Comparison of ENCODE assay signal across 12 mouse cellular contexts in the genomic region with DNA sequence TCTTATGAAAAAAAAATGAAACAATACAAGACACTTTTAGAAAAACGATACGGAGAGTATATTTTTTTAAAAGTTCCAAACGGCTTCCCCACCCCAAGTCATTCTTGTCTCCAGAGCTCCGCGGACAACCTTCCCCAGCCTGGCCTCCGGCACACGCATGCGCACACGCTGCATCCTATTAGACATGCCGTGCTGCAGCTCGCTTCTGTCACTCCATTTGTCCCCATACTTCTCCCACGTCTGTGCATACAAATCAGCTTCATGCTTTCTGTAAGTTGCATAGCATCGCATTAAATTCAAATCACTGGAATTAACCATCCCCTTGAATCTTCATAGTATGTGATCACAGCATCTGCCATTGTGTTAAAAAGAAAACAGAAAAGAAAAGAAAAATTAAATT. TPM values are rescaled to one million over a fixed set of nuclear protein-coding genes. Genes with fewer than 3 reads are reported as not detected.
DNase-seq lines count a peak whose midpoint lies in the region.
"Had no signal": no experiment of that assay in that cellular context is flagged by ENCODE, and none has a peak within 500 bp of the region (broad histone marks: within the 10 kb centered on the region; RNA-seq: fewer than 3 reads in every experiment).

No protein-coding gene starts in this region.

- 92% methylated on average over 13 of the region's 13 CpGs for WGBS in limb, embryonic 10.5 days

- no peak overlapping the region for H3K4me3 ChIP-seq in limb, embryonic 10.5 days
- H3K4me3 ChIP-seq: heart, embryonic 13.5 days; liver, embryonic 13.5 days had no signal

- peaks cover 22% of the 10 kb centered on the region for H3K4me1 ChIP-seq in limb, embryonic 10.5 days
- H3K4me1 ChIP-seq: liver, embryonic 13.5 days had no signal

- DNase-seq in retina, postnatal 1 day = peak; percentile 58
- no peak for DNase-seq in retina, embryonic 14.5 days (ENCODE audit: low spot score)
- peak; percentile 56 to 68 for DNase-seq in frontal cortex, postnatal 36 days (ENCODE audit: low spot score in 2 of 2)
- DNase-seq in left cerebral cortex, postnatal 14 days (ENCODE audit: low spot score in 2 of 2) = peak; percentile 70 to 76
- DNase-seq in telencephalon, adult 2 months (ENCODE audit: low read depth, low spot score) = peak; percentile 70
- no peak for DNase-seq in kidney, postnatal 14 days
- DNase-seq in kidney, postnatal 25 days = no peak
- DNase-seq in limb, embryonic 10.5 days (ENCODE audit: low spot score) = no peak
- DNase-seq: kidney, adult 8-10 months; liver, embryonic 13.5 days had no signal

- H3K27ac ChIP-seq in limb, embryonic 10.5 days = no peak overlapping the region
- H3K27ac ChIP-seq: heart, embryonic 13.5 days; liver, embryonic 13.5 days had no signal

- H3K36me3 ChIP-seq in limb, embryonic 10.5 days = no peaks in the 10 kb centered on the region
- H3K36me3 ChIP-seq: G1E; heart, embryonic 13.5 days; liver, embryonic 13.5 days had no signal

- no peaks in the 10 kb centered on the region for H3K9me3 ChIP-seq in limb, embryonic 10.5 days (replicated peaks)
- H3K9me3 ChIP-seq: G1E; heart, embryonic 13.5 days; liver, embryonic 13.5 days had no signal

- H3K27me3 ChIP-seq in limb, embryonic 10.5 days (ENCODE audit: low read depth, poor library complexity, severe bottlenecking) = no peaks in the 10 kb centered on the region
- H3K27me3 ChIP-seq: heart, embryonic 13.5 days; liver, embryonic 13.5 days had no signal

- intact Hi-C loops in left cerebral cortex, postnatal 14 days (cut with DNase I) = no loop called here

RNA-seq across cellular contexts. Expression of a gene that starts 3.6 kb away (rescaled TPM):
- total RNA-seq in left cerebral cortex, postnatal 14 days (2021) = under 1 TPM; 0.95 to 0.99 TPM
- polyA plus RNA-seq in limb, embryonic 10.5 days (2016; fragmentation: Nextera tagmentation; extraction: Ambion mirVana) = 0.64 and 0.89 TPM in 2 replicates
- total RNA-seq: G1E had no signal
- polyA plus RNA-seq: G1E had no signal

RNA-seq across cellular contexts. Expression of a gene that starts 27.2 kb away (rescaled TPM):
- total RNA-seq in left cerebral cortex, postnatal 14 days (2021) = not detected
- polyA plus RNA-seq in limb, embryonic 10.5 days (2016; fragmentation: Nextera tagmentation; extraction: Ambion mirVana) = 0.11 and 0.16 TPM in 2 replicates
- polyA plus RNA-seq: G1E; heart, embryonic 13.5 days; liver, embryonic 13.5 days had no signal

Comparison
In these comparisons a context has a peak if more than half of its experiments do, and no peak if none do; other contexts are left out.
1. DNase-seq: peak in retina, postnatal 1 day (single experiment), frontal cortex, postnatal 36 days (2 of 2), left cerebral cortex, postnatal 14 days (2 of 2) and telencephalon, adult 2 months (single experiment); none in retina, embryonic 14.5 days (single experiment), kidney, postnatal 14 days (single experiment), kidney, postnatal 25 days (0 of 2) and limb, embryonic 10.5 days (single experiment).